Mouse (Mus musculus) hindbrain, embryonic 16.5 days (tissue): ENCODE measurements around the gene Olfr1320. TPM values are rescaled to one million over a fixed set of nuclear protein-coding genes. Genes with fewer than 3 reads are reported as not detected.
"Not testable (repeated sequence)": the region's sequence is repeated elsewhere in the genome, so short reads cannot be mapped to it uniquely, and the experiment has no call there.

Source experiments
- ATAC-seq: fragments of 200-750 bp; cut with Nextera tagmentation; 2 replicates; pipeline ENCODE4 v1.8.0; 2017; ENCODE audit warnings: moderate TSS enrichment, moderate library complexity
- H3K27ac ChIP-seq: fragments of 300-500 bp; sonication (generic); 2 replicates; pipeline ENCODE4 v1.5.1; 2014; ENCODE audit warnings: low read depth, mild to moderate bottlenecking, control low read depth, low read length, moderate library complexity
- H3K27me3 ChIP-seq: fragments of 300-500 bp; sonication (generic); replicated peaks from 2 replicates; pipeline ENCODE4 v1.6.1; 2014; ENCODE audit warnings: low read length; ENCODE audit not compliant: control insufficient read depth, insufficient read depth
- H3K36me3 ChIP-seq: fragments of 300-500 bp; sonication (generic); 2 replicates; pipeline ENCODE4 v1.6.1; 2014; ENCODE audit warnings: mild to moderate bottlenecking, low read length, moderate library complexity, mixed read lengths; ENCODE audit not compliant: control insufficient read depth, insufficient read depth
- H3K4me1 ChIP-seq: fragments of 300-500 bp; sonication (generic); 2 replicates; pipeline ENCODE4 v1.6.1; 2014; ENCODE audit warnings: low read depth, low read length; ENCODE audit not compliant: control insufficient read depth, insufficient read depth
- H3K4me2 ChIP-seq: fragments of 300-500 bp; sonication (generic); 2 replicates; pipeline ENCODE4 v1.6.1; 2014; ENCODE audit warnings: mild to moderate bottlenecking, low read length, control low read depth, moderate library complexity
- H3K4me3 ChIP-seq: fragments of 300-500 bp; sonication (generic); 2 replicates; pipeline ENCODE4 v1.5.1; 2014; ENCODE audit warnings: mild to moderate bottlenecking, low read length, control low read depth, moderate library complexity
- H3K9ac ChIP-seq: fragments of 300-500 bp; sonication (generic); 2 replicates; pipeline ENCODE4 v1.6.1; 2014; ENCODE audit warnings: low read depth, mild to moderate bottlenecking, control low read depth, low read length, moderate library complexity
- H3K9me3 ChIP-seq: fragments of 300-500 bp; sonication (generic); 2 replicates; pipeline ENCODE4 v1.6.1; 2014; ENCODE audit warnings: mild to moderate bottlenecking, low read length, moderate library complexity; ENCODE audit not compliant: control insufficient read depth
- WGBS: fragments of 180-500 bp; shearing (Covaris S2); extraction: QIAGEN DNeasy Blood & Tissue Kit; methylation state at CpG from one replicate; pipeline ENCODE4 v1.1.7; 2014; 5-methylcytosine and 5-hydroxymethylcytosine counted together
- polyA plus RNA-seq: library from polyadenylated mRNA; unstranded; fragments of >200 nt; fragmentation: Nextera tagmentation; extraction: Ambion mirVana; gene quantifications from 2 replicates; pipeline ENCODE4 v1.2.1, GENCODE M21; 2015

Gene Olfr1320
- polyA plus RNA-seq, result not detected in 2 replicates

- no peak within 1 kb of the TSS for H3K4me3 ChIP-seq
- H3K36me3 ChIP-seq, result no peaks in the 10 kb centered on the region
- no peak within 1 kb of the TSS for H3K4me2 ChIP-seq
- H3K27me3 ChIP-seq, result no peaks in the 10 kb centered on the region
- H3K9ac ChIP-seq, result no peak within 1 kb of the TSS
- ATAC-seq, result no peak
- WGBS, result 89% methylated on average over 1 of the region's 1 CpGs
- no peak within 1 kb of the TSS for H3K27ac ChIP-seq
- no peaks in the 10 kb centered on the region for H3K9me3 ChIP-seq
- H3K4me1 ChIP-seq, result no peaks in the 10 kb centered on the region
These were observed at the start of gene Olfr1320 for GRCm38 (mm10) chrX:49672033-49672432. TSS of gene Olfr1320 (plus strand) at chrX:49672333.

- H3K27ac ChIP-seq, result no peak overlapping the region
- H3K9ac ChIP-seq, result no peak overlapping the region
- H3K4me1 ChIP-seq, result no peaks in the 10 kb centered on the region
- no peaks in the 10 kb centered on the region for H3K27me3 ChIP-seq
- H3K4me3 ChIP-seq, result no peak overlapping the region
- no peak for ATAC-seq
- H3K9me3 ChIP-seq, result no peaks in the 10 kb centered on the region
- H3K4me2 ChIP-seq, result no peak overlapping the region
- no peaks in the 10 kb centered on the region for H3K36me3 ChIP-seq
These were observed 44.6 kb upstream of the Olfr1320 start for GRCm38 (mm10) chrX:49627566-49627965.

- Histone ChIP-seq H3K4me1 (no peaks in the 10 kb centered on the region), H3K36me3 (no peaks in the 10 kb centered on the region), H3K9me3 (no peaks in the 10 kb centered on the region), H3K4me2 (no peak overlapping the region), H3K9ac (no peak overlapping the region), H3K27ac (no peak overlapping the region), H3K4me3 (no peak overlapping the region), H3K27me3 (no peaks in the 10 kb centered on the region)
- WGBS, result 72% methylated on average over 2 of the region's 2 CpGs
- no peak for ATAC-seq
These were observed 40.9 kb upstream of the Olfr1320 start for GRCm38 (mm10) chrX:49631195-49631594.

- H3K27ac ChIP-seq, H3K4me2 ChIP-seq, H3K27me3 ChIP-seq, H3K36me3 ChIP-seq, H3K9ac ChIP-seq, H3K4me1 ChIP-seq, H3K4me3 ChIP-seq, ATAC-seq, H3K9me3 ChIP-seq: not testable (repeated sequence)
- 91% methylated on average over 29 of the region's 29 CpGs for WGBS
These were observed 11.4 kb upstream of the Olfr1320 start for GRCm38 (mm10) chrX:49660781-49661180.

Other genes starting within 250 kb of the Olfr1320 start
- gene Arhgap36, start 208.4 kb upstream of the Olfr1320 start, polyA plus RNA-seq, result 9.4 and 14.1 TPM in 2 replicates
- not detected in 2 replicates for gene Olfr1321, start 62.7 kb downstream of the Olfr1320 start, polyA plus RNA-seq
- gene Igsf1, start 125.4 kb downstream of the Olfr1320 start, polyA plus RNA-seq, result 17.2 and 17.7 TPM in 2 replicates
- not detected in 2 replicates for gene Olfr1322, start 219.2 kb downstream of the Olfr1320 start, polyA plus RNA-seq